Mouse (Mus musculus) myocyte (in vitro differentiated cells): ENCODE data around the gene Decr2. TPM values are rescaled to one million over a fixed set of nuclear protein-coding genes. Genes with fewer than 3 reads are reported as not detected.

ENCODE experiments used
- H3K27me3 ChIP-seq: one replicate; pipeline ENCODE4 v1.6.1; 2011; ENCODE audit not compliant: control insufficient read depth, insufficient read depth, insufficient read length
- H3K36me3 ChIP-seq: one replicate; pipeline ENCODE4 v1.6.1; 2011; ENCODE audit not compliant: control insufficient read depth, insufficient read depth
- H3K4me2 ChIP-seq: one replicate; pipeline ENCODE4 v1.6.1; 2011; ENCODE audit warnings: low read depth, control low read depth
- H3K4me3 ChIP-seq: one replicate; pipeline ENCODE4 v1.5.1; 2011; ENCODE audit warnings: mild to moderate bottlenecking, control low read depth, moderate library complexity
- H3K79me2 ChIP-seq: one replicate; pipeline ENCODE4 v1.6.1; 2011; ENCODE audit not compliant: control insufficient read depth, insufficient read depth
- H3ac ChIP-seq: one replicate; pipeline ENCODE4 v1.6.1; 2011; ENCODE audit not compliant: control insufficient read depth, insufficient read length
- CEBPB ChIP-seq: IDR thresholded peaks from 2 replicates; pipeline ENCODE4 v1.6.1; 2011; ENCODE audit warnings: mild to moderate bottlenecking, moderate library complexity; ENCODE audit not compliant: poor library complexity, insufficient read depth, severe bottlenecking
- E2F4 ChIP-seq: IDR thresholded peaks from one replicate; pipeline ENCODE4 v1.6.1; 2011; ENCODE audit warnings: mild to moderate bottlenecking, control low read depth, moderate library complexity; ENCODE audit not compliant: insufficient read depth
- MAX ChIP-seq: IDR thresholded peaks from one replicate; pipeline ENCODE4 v1.6.1; 2011; ENCODE audit warnings: low read depth, mild to moderate bottlenecking, control low read depth
- MYOD1 ChIP-seq, 3 experiments: IDR thresholded peaks; one replicate each; pipeline ENCODE4 v1.6.1; 2011; ENCODE audit warnings: control low read depth in 2 of 3, low read depth in 2 of 3, mild to moderate bottlenecking in 2 of 3, moderate library complexity in 1 of 3; ENCODE audit not compliant: insufficient read length in 2 of 3, control insufficient read depth in 1 of 3
- MYOG ChIP-seq, 3 experiments: IDR thresholded peaks; one replicate each; pipeline ENCODE4 v1.6.1; 2011; ENCODE audit warnings: control low read depth in 2 of 3, low read depth in 2 of 3, mild to moderate bottlenecking in 2 of 3; ENCODE audit not compliant: insufficient read length in 2 of 3, control insufficient read depth in 1 of 3, insufficient read depth in 1 of 3
- POLR2A ChIP-seq: IDR thresholded peaks from one replicate; pipeline ENCODE4 v1.6.1; 2011; ENCODE audit warnings: low read depth, mild to moderate bottlenecking, control low read depth, moderate library complexity; ENCODE audit not compliant: insufficient read length
- POLR2AphosphoS2 ChIP-seq: IDR thresholded peaks from one replicate; pipeline ENCODE4 v1.6.1; 2011; ENCODE audit warnings: low read depth, control low read depth; ENCODE audit not compliant: insufficient read length
- REST ChIP-seq: IDR thresholded peaks from one replicate; pipeline ENCODE4 v1.6.1; 2011; ENCODE audit warnings: mild to moderate bottlenecking, control low read depth, moderate library complexity; ENCODE audit not compliant: insufficient read depth, insufficient read length
- SRF ChIP-seq: IDR thresholded peaks from one replicate; pipeline ENCODE4 v1.6.1; 2011; ENCODE audit warnings: low read depth; ENCODE audit not compliant: control insufficient read depth, insufficient read length
- TCF12 ChIP-seq: IDR thresholded peaks from one replicate; pipeline ENCODE4 v1.6.1; 2011; ENCODE audit warnings: mild to moderate bottlenecking, control low read depth; ENCODE audit not compliant: poor library complexity, insufficient read depth, severe bottlenecking
- TCF3 ChIP-seq: IDR thresholded peaks from one replicate; pipeline ENCODE4 v1.6.1; 2011; ENCODE audit warnings: low read depth, control low read depth; ENCODE audit not compliant: insufficient read length
- USF1 ChIP-seq: IDR thresholded peaks from one replicate; pipeline ENCODE4 v1.6.1; 2011; ENCODE audit warnings: low read depth, mild to moderate bottlenecking, control low read depth, moderate library complexity
- polyA plus RNA-seq: library from polyadenylated mRNA; unstranded; fragments of >200 nt; fragmentation: generic; extraction: Trizol; gene quantifications from one replicate; pipeline ENCODE4 v1.2.1, GENCODE M21; 2012; ENCODE audit warnings: missing spikeins

Gene Decr2
- polyA plus RNA-seq, 1 experiment = 8.3 TPM

GRCm38 (mm10) chr17:26052706-26053105 lies 37.4 kb downstream of the Decr2 start:
- TF ChIP-seq MAX (no peak), CEBPB (no peak), MYOD1 (IDR thresholded peaks at IDR 0.05; ENCODE audit: control insufficient read depth in 1 of 3, insufficient read length in 2 of 3, low read depth in 2 of 3) (no peak), E2F4 (no peak), REST (no peak), POLR2A (no peak), MYOG (IDR thresholded peaks at IDR 0.05; ENCODE audit: control insufficient read depth in 1 of 3, insufficient read depth in 1 of 3, insufficient read length in 2 of 3, low read depth in 2 of 3) (no peak), TCF12 (no peak), USF1 (no peak), SRF (no peak), POLR2AphosphoS2 (no peak)
- no peak overlapping the region for H3K4me3 ChIP-seq
- H3K27me3 ChIP-seq = no peaks in the 10 kb centered on the region
- no peaks in the 10 kb centered on the region for H3K36me3 ChIP-seq
- no peak overlapping the region for H3K4me2 ChIP-seq
- H3ac ChIP-seq = no peak overlapping the region
- H3K79me2 ChIP-seq = peaks cover 34% of the 10 kb centered on the region

GRCm38 (mm10) chr17:26052074-26052473 lies 38.1 kb downstream of the Decr2 start:
- no peak overlapping the region for H3ac ChIP-seq

GRCm38 (mm10) chr17:26048118-26048517 lies 42.0 kb downstream of the Decr2 start:
- peaks cover 54% of the 10 kb centered on the region for H3K79me2 ChIP-seq

More at GRCm38 (mm10) chr17:26052074-26052473, 38.1 kb downstream of the Decr2 start:
- Histone ChIP-seq H3K36me3 (no peaks in the 10 kb centered on the region), H3K27me3 (no peaks in the 10 kb centered on the region), H3K4me2 (no peak overlapping the region), H3K79me2 (peaks cover 37% of the 10 kb centered on the region), H3K4me3 (no peak overlapping the region)
- TF ChIP-seq REST (no peak), SRF (no peak), USF1 (no peak), TCF3 (no peak), TCF12 (no peak), MYOG (IDR thresholded peaks at IDR 0.05; ENCODE audit: control insufficient read depth in 1 of 3, insufficient read depth in 1 of 3, insufficient read length in 2 of 3, low read depth in 2 of 3) (no peak), CEBPB (no peak), E2F4 (no peak), POLR2A (no peak), MYOD1 (IDR thresholded peaks at IDR 0.05; ENCODE audit: control insufficient read depth in 1 of 3, insufficient read length in 2 of 3, low read depth in 2 of 3) (no peak), POLR2AphosphoS2 (no peak), MAX (no peak)

GRCm38 (mm10) chr17:26046253-26046997 lies 43.7 kb downstream of the Decr2 start:
- H3ac ChIP-seq = no peak overlapping the region
- H3K79me2 ChIP-seq = peaks cover 44% of the 10 kb centered on the region
- H3K4me3 ChIP-seq = no peak overlapping the region
- H3K36me3 ChIP-seq = no peaks in the 10 kb centered on the region
- H3K27me3 ChIP-seq = no peaks in the 10 kb centered on the region
- no peak overlapping the region for H3K4me2 ChIP-seq
- TF ChIP-seq USF1 = no peak
- TF ChIP-seq TCF3 = no peak
- TF ChIP-seq MAX = no peak
- TF ChIP-seq E2F4 = no peak
- TF ChIP-seq REST = no peak
- TF ChIP-seq POLR2A = no peak
- TF ChIP-seq CEBPB = no peak
- TF ChIP-seq MYOD1 (IDR thresholded peaks at IDR 0.05; ENCODE audit: control insufficient read depth in 1 of 3, insufficient read length in 2 of 3, low read depth in 2 of 3) = no peak

More at GRCm38 (mm10) chr17:26048118-26048517, 42.0 kb downstream of the Decr2 start:
- Histone ChIP-seq H3ac (no peak overlapping the region), H3K27me3 (no peaks in the 10 kb centered on the region), H3K4me2 (peak overlapping the region; percentile 12), H3K4me3 (no peak overlapping the region), H3K36me3 (no peaks in the 10 kb centered on the region)
- TF ChIP-seq USF1 = no peak
- no peak for TF ChIP-seq POLR2A
- no peak for TF ChIP-seq MYOG (IDR thresholded peaks at IDR 0.05; ENCODE audit: control insufficient read depth in 1 of 3, insufficient read depth in 1 of 3, insufficient read length in 2 of 3, low read depth in 2 of 3)
- no peak for TF ChIP-seq E2F4
- no peak for TF ChIP-seq REST
- no peak for TF ChIP-seq CEBPB
- TF ChIP-seq MYOD1 (IDR thresholded peaks at IDR 0.05; ENCODE audit: control insufficient read depth in 1 of 3, insufficient read length in 2 of 3, low read depth in 2 of 3) = peak; percentile 21 to 83 (median 71)

- Histone ChIP-seq H3K36me3 (no peaks in the 10 kb centered on the region), H3K4me2 (no peak overlapping the region), H3ac (no peak overlapping the region), H3K4me3 (no peak overlapping the region), H3K79me2 (peaks cover 46% of the 10 kb centered on the region), H3K27me3 (no peaks in the 10 kb centered on the region)
- TF ChIP-seq MYOD1 (IDR thresholded peaks at IDR 0.05; ENCODE audit: control insufficient read depth in 1 of 3, insufficient read length in 2 of 3, low read depth in 2 of 3) = no peak
- TF ChIP-seq MAX = no peak
- TF ChIP-seq USF1 = no peak
- no peak for TF ChIP-seq TCF12
- TF ChIP-seq MYOG (IDR thresholded peaks at IDR 0.05; ENCODE audit: control insufficient read depth in 1 of 3, insufficient read depth in 1 of 3, insufficient read length in 2 of 3, low read depth in 2 of 3) = no peak
- TF ChIP-seq CEBPB = no peak
- TF ChIP-seq REST = no peak
- TF ChIP-seq E2F4 = no peak
- TF ChIP-seq SRF = no peak
- no peak for TF ChIP-seq POLR2AphosphoS2
These were observed 44.9 kb downstream of the Decr2 start for GRCm38 (mm10) chr17:26045285-26045684.
